Mouse (Mus musculus): ENCODE results near the gene Olfr412.

- TF ChIP-seq CTCF (conservative IDR thresholded peaks at IDR 0.05; ENCODE audit: low read length) (no peak), NANOG (IDR thresholded peaks at IDR 0.05; ENCODE audit: borderline replicate concordance, low read length) (no peak)
Measured at GRCm38 (mm10) chr11:74409447-74409754, 47.5 kb downstream of the Olfr412 start.
